Mouse (Mus musculus) mesoderm, embryonic 11.5 days (tissue): ENCODE measurements around the gene Pomgnt1.
A peak's percentile ranks its signal among the peaks of the same experiment; 100 is the strongest.

Source experiments
- DNase-seq: peaks from one replicate; pipeline ENCODE4 v3.0.0-alpha.2; 2012; ENCODE audit warnings: low read depth, low spot score

Gene Pomgnt1

DNA sequence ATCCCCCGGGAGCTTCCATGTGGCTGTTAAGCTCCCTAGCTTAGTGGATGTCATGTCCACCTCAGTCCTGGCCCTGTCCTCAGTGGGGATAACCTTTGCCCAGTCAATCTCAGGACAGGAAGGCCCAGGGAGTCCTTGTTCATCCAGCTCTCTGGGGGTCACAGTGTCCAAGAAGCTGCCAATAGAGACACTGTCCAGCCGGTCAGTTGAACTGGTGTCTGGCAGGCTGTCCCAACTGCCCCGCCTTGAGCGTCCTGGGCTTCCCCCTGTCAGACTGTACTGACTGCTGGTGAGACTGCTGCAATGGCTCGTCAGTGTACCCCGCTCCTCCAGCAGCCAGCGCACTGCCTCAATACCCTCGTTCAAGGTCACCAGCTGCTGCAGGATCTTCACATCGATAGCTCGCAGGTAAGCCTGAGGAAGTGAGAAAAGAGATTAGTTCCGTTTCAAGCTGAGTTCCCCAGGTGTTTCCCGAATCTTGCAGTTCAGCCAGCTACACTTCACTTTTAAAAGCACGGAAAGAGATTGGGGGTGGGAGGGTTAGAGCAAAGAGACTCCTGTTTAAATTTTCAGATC, 13.9 kb downstream of the Pomgnt1 start:
- DNase-seq = no peak

DNA sequence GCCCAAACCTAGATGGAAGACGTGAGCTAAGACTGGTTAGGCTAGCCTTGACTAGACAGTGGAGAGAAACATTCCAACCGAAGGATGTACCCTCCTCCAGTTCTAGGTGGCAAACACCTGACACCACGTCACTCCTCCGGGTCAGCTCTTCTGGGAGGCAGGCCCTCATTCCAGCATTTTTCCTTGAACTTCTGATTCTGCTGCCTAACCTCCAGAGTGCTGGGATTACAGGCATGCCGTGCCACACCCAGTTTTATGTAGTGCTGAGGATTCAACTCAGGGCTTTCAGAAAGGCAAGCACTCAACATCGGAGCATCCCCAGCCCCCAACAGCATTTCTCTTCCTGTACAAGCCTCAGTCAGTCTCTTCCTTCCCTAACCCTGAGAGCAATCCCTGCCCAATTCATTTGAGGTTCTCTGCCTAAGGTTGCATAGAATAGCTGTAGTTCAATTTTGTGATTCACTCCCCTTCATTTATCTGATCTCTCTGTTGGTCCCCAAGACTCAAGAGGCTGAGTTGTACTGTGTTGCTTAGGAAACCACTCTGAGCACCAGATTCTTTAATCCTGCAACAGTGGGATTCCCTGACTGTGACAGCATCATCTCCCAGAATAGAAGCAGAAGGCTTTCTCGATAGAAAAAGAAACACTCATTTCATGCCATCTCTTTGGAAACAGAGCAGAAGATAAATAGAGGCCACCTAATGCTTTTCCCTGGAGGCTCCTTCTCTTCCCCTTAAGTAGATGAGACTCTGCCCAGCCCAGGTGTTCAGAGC, 17.3 kb downstream of the Pomgnt1 start:
- no peak for DNase-seq

DNA sequence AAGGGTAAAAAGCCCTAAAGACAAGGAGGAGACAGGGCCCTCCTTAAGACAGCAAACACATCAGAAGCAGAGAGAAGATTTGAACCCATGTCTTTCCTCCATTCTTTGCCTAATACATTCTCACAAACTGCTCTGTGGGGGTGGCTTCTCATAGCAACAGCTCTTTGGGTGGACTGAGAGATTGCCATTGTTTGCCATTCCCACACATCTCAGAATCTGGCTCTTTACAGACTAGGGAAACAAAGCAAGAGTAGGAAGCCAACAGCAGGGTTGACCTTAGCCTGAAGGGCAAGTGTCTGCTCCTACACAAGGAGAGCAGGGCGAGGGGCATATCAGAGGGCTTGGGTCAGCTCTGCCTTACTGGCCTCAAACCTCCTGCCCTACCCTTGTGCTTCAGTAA, 18.1 kb downstream of the Pomgnt1 start:
- no peak for DNase-seq

DNA sequence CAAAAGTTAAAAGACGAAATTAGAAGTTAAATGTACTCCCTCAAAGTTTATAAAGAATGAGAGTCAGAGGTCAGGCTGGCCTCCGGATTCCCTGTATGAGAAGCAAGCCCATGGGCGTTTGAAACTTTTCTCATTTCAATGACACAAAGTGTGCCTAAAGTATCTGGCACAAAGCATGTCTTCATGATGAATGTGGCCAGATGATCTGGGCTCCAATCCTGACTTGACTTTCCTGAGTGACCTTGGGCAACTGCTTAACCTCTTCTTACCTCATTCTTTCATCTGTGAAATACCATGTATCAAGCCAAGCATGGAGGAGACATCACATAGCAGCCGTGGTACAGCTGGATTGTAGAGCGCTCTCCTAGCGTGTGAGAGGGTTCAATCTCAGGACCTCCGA, 18.6 kb downstream of the Pomgnt1 start:
- DNase-seq = no peak

DNA sequence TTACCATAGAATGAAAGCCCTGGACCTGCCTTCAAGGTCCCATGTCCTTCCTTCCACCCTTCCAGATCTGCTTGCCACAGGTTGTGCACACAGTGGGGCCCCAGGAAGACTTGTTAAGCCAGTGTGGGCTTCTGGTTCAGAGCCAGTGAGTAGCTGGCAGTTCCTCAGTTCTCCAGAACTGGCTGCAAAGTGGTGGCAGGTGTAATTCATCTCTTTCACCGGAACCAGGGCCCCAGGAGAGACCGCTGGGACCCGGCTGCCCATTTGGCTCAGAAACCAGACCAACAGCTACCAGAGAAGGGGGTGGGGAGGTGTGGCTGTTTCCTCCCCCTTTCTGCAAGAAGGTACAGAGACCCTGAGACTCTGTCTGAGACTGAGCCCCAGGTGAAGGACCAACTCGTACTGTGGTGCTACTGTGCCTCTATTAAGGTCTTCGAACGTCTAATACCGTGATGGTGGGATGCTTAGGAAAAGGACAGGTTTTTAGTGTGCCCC, 19.7 kb downstream of the Pomgnt1 start:
- no peak for DNase-seq

DNA sequence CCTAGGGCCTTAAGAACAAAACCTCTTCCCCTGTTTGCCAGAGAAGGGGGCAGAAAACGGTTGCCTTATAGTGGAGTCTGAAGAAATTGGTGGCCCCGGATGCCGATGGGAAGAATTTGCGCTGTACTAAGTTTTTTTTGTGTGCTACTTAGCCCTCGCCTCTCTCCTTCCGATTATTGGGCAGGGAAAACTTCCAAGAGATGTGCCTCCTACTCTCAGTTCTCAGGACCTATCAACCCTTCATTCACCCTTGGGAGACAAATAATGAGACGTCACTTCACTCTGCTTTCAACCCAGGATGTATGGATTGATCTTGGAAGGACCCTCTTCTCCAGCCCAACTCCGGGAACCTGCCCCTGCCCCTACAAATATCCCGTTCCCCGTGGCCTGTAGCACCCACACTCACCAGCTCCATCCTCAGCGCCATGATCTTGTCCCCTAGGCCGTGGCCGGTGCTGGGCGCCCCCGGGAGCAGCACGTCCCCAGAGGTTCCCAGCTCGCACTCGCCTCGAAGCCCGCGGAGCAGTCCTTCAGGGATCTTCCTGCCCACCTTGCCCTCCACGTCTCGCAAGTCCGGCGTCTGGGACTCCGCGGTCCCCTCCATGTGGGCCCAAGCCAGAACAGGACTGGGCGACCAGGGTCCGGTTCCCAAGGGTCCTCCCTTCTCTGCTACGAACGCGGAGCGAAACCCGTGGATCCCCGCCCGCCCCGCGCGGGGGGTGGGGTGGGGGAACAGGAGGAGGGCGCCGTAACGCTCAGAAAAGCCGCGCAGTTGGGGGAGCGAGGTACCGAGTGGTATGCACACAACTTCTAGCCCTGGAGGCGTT, 20.5 kb downstream of the Pomgnt1 start:
- DNase-seq = peak; percentile 52

DNA sequence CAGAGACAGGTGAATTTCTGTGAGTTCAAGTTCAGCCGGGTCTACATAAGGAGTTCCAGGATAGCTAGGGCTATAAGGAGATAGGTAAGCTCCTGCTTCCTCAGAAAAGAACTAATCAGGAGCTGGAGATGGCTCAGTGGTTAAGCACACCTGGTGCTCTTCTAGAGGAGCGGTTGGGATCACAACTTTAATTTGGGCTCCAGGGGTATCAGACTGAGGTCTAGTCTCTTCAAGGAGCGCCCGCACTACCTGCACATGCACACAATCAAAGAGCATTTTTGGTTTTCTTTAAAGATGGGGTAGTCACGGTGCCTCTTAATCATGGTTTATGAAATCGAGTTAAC, 26.1 kb downstream of the Pomgnt1 start:
- no peak for DNase-seq

DNA sequence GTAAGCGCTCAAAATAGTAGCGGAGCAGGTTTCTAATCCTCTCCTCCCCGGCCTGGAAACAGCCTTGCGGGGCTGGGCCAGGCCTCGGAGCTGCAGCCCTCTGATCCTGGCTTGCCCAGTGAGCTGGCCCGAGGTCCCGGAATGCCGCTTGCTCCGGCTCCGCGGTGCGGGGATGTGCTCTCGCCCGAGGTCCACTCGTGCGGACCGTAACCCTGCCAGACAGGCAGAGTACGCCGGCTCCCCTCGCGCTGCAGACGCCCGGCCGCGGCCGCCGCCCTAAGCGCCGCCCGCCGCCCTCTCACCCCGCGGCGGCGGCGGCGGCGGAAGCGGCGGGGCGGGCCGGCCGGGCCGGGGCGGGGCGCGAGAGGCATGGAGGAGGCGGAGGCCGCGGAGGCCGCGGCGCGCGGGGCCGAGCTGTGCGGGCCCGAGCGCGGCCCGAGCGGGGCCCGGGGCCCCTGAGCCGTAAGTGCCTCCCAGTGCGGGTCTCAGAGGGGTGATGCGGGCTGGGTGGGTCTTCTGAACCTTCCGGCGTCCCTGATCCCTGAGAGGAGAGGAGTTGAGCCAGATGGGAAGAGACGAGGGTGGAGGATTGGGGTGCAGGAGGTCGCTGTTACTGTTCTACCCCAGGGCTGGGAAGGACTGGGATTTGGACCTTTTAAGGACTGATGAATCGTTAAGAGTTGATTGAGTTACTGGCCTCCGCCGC, 26.7 kb downstream of the Pomgnt1 start:
- DNase-seq = peak; percentile 48

DNA sequence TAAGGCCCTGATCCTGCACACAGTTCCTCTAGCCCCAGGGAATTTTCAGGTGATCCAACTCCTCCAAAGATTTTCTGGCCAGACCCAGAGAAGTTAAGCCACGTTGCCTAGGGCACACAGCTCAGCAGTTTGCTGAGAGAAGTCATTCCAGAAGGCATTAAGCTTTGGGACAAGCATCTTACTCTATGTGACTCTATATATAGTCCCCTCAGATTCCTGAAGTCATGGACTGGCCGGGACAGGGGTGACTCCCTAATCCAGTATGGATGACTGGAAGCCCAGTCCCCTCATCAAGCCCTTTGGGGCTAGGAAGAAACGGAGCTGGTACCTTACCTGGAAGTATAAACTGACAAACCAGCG, 27.2 kb downstream of the Pomgnt1 start:
- no peak for DNase-seq

DNA sequence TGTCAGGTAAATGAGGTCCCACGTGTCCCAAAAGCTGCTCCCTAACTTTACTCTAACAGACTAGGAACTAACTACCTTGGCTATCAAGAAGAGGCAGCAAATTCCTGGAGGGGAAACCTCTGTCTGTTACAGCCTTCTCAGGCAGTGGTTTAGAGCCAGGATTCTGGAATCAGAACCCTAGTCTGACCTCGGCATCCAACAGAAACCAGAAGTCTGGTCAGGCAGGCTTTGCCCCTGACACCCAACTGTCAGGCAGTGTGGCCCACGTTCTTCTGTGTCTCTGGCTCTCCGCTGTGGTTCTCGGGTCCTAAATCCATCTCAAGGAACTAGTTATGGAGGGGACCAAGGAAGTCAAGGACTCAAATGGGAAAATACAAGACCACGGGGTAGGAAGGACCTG, 27.6 kb downstream of the Pomgnt1 start, which contains the start of gene Lurap1:
Lurap1 (minus strand) TSS at position 101 of the 400 bp plus-strand sequence.
- DNase-seq = no peak

DNA sequence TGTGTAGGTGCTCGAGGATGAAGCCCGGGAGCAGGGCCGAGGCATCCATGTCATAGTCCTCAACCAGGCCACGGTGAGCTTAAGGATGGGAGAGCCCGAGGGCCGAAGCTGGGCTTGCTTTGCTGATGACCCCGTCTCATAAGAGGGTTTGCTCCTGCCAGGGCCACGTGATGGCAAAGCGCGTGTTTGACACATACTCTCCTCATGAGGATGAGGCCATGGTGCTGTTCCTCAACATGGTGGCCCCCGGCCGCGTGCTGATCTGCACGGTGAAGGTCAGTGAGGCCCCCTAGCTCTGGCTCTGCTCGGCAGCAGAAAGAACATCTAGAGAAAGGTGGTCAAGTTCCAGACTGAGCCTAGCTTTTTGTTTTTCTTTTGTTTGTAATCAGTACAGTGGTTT, 29.1 kb downstream of the Pomgnt1 start:
- DNase-seq = no peak

DNA sequence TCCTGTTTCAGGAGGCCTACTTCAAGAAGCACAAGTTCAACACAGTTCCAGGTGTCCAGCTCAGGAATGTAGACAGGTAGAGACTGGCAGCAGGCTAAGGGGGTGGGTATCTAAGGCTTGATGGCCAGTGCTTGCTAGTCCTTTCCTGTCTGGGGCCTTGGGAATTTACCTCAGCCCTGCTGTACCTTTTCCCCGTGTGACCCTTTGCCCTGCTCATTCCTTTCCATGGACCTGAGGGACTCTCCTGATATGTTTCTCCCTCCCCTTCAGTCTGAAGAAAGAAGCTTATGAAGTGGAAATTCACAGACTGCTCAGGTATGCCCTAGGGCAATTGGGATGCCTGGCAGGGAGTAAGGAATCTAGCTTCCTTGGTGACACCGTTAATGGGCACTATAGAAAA, 34.2 kb downstream of the Pomgnt1 start:
- no peak for DNase-seq

DNA sequence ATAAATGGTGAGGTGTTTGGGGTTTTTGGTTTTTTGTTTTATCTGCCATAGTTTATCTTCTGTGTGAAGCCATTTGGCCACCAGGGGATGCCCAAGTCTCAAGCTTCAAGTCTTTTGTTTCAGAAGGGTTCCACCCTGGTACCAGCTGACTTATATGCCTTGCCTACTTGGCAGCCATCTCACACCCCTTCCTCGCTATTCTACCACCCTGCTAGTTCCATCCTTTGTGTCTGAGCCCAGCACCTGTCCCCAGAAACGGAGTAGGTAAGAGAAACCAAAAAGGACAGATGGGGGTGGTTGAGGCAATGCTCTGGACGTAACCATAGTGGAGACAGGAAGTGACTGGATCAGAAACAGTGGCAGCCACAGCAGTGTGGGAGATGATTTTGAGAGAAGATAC, 36.3 kb downstream of the Pomgnt1 start:
- DNase-seq = no peak

DNA sequence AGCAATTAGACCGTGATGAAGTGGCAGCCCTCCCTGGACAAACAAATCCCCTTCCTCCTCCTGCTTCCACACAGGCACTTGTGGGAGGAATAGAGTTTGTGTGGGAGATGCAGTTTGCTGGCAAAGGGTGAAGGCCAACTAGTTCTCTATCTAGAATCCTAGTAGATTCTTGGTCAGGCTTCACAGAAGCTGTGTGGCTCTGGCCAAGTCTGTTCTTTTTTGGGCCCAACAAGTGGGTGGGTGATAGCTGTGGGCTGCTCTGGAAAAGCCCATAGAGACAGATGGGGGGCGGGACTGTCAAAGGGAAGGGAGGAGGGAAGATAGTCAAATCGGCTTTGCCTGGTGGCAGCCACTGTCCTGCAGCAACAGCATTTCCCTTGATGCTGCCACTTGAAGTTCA, 37.1 kb downstream of the Pomgnt1 start:
- no peak for DNase-seq

DNA sequence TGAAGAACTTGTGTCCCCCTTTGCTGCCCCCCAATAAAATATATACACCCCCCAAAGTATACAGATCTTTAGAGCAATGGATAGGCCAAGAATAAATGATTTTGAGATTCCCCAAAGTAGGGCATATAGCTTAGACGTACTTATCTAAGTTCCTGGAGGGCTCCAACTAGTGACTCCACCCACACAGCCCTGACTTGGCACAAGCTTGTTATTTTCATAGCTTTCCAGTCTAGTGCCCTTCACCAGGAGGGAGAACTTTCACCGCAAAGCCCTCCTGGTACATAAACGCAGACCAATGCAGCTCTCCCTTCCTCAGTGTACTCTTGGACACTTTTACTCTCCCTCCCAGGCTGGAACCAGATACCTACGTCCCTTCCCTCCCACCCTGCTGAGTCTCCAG, 38.5 kb downstream of the Pomgnt1 start:
- no peak for DNase-seq

DNA sequence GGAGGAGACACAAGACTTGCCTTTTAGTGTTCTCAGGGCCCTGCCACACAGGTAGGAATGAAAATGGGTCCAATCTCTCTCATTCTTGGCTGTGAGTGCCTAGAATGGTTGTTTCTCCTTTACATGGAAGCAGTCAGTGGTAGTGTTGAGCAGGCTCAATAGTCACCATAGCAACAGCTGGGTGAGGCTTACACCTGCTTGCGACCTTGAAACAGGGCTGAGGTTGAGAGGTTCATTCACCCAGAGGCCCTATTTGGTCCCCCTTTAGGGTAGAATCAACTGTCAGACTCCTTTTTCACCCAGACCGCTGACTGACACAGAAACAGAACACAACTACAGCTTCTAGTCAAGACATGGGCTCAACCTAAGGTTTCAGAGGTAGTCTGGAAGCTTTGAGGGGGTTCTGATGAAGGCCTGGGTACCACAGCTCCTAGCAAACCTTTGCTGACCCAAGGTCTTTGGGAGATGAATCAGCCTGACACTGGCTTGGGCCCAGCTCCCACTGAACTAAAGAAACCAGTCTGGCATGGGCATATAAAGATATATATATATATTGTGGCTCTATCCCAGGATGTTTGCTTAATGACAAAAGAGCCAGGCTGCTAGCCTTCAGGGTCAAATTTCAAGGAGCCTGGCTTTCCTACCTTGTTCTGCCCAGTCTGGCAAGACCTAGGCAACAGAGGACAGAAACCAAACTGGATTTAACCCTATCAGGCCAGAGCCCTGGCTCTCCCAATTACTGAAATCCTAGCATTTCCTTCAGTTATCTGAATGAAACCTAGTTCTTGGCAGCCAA, 41.3 kb downstream of the Pomgnt1 start:
- DNase-seq = no peak

DNA sequence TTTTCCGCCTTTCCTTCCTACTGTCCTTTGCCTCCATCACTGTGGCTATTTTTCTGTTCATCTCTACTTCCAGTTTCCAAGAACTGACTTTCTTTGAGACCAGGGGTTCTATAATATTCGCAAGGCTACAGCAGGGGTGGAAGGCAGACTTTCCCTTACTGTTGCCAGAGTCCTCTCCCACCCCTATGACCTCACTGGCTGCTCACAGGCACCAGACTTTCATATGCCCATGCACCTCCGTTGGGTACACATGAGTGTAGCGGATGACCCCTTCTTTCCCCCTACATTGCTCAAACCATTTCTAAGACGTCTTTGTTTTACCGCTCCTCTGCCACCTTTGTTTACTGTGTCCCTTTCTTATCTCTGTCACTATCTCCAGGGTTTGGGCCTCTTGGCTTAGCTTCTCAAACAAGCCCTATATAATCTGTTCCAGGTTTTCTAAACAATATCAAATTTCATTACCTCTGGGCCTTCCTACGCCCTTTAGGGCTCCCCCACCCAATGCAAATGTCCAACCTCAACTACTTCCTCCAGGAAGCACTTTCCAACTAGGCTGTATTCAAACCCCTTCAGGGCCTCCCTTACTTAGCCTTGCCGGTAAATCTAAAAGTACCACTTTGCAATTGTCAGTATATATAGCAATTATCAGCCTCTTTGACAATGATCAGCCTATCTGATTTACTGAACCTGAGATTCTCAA, 42.2 kb downstream of the Pomgnt1 start:
- no peak for DNase-seq

DNA sequence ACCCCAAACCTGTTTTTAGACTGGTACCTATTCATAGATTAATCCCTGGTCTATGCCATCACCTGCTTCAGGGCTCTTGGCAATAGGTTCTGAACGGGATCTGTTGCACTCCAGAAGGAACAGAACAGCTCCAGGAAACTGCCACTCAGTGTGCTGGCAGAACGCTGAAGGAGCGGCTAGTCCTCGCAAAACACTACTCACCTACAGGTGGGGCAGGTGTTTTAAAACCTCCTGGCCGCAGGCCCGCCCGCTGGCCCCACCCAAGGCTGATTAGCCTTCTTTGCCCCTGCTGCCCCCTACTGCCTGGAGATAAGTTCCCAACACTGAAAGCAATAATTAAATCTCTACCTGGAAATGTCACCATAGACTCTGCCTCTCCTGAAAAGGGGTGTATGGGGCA, 43.8 kb downstream of the Pomgnt1 start, which contains the start of gene Tspan1:
Tspan1 (minus strand) TSS at position 198 of the 400 bp plus-strand sequence.
- no peak for DNase-seq

DNA sequence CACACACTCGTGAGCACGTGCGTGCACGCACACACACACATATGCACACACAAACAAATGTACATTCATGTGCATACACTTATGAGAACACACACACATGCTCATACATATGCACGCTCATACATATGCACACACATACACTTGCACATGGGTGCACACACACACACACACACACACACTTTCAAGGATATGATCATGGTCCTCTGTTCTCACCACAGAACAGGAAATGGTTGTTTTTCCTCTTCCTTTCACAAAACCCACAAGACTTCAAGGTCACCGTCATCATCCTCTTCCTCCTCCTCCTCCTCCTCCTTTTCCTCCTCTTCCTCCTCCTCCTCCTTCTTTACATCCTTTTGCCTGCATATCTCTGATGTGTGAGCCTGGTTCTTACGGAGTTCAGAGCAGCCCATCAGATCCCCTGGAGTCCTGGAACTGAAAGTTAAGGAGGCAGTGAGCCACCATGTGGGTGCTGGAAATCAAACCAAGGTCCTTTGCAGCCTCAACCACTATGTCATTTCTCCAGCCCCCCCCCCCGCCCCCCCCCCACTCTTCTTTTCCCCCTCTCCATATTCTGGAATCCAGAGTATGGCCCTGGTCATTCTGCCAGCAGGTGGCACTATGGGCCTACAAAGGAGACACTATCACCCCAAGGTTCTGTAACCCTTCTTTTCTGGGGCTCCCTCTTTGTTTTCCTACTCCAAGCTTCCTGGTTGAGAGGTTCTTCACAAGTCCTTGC, 45.1 kb downstream of the Pomgnt1 start:
- peak; percentile 72 for DNase-seq

DNA sequence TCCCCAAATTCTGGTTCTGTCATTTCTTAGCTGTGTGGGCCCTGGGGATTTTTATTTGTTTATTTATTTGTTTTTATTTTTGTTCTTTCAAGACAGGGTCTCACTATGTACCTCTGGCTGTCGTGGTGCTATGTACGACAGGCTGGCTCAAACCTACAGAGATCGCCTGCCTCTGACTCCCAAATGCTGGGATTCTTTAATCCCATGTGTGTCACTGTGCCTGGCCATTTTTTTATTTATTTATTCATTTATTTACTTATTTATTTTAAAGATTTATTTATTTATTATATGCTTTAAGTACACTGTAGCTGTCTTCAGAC, 45.7 kb downstream of the Pomgnt1 start:
- DNase-seq = no peak
